Mouse (Mus musculus) brain, embryonic 14.5 days (tissue): Measurements from ENCODE around the gene Ccdc78.

Experiments
- CTCF ChIP-seq: fragments of 200-500 bp; IDR thresholded peaks from 2 replicates; pipeline ENCODE4 v1.5.1; 2012; ENCODE audit warnings: inconsistent platforms, mild to moderate bottlenecking, moderate library complexity, borderline replicate concordance; ENCODE audit not compliant: insufficient read depth, insufficient read length; ENCODE audit errors: extremely low read depth
- POLR2A ChIP-seq: fragments of 200-500 bp; IDR thresholded peaks from 2 replicates; pipeline ENCODE4 v1.6.1; 2012; ENCODE audit warnings: mild to moderate bottlenecking, inconsistent platforms, borderline replicate concordance; ENCODE audit not compliant: poor library complexity, insufficient read depth, insufficient read length, severe bottlenecking; ENCODE audit errors: extremely low read depth

DNA sequence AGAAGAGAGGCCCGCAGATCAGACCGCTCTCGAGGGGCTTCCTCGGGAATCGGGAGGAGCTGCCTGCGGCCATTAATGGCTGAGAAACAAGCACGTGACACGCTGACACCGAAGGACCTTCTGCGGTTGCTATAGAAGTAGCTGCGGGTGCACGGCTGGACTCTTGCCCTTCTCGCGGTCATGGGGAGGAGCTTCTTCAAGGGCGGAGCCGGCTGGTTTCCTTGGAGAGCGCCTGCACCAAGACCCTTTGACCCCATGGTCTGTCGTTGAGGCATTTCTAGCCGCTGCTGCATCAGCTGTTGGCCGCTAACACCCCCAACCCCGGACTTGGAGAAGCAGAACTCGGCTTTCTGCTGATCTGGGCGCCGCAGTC is 46.9 kb downstream of the Ccdc78 start, which contains the start of gene Stub1:
- TF ChIP-seq POLR2A (no peak), CTCF (no peak)
